Mouse (Mus musculus): ENCODE data around the gene Itpk1. TPM values are rescaled to one million over a fixed set of nuclear protein-coding genes. Genes with fewer than 3 reads are reported as not detected.

Itpk1 gene
- total and polyA plus RNA-seq, 3 experiments, result 7.9 to 11.6 (median 9.5) TPM

DNA sequence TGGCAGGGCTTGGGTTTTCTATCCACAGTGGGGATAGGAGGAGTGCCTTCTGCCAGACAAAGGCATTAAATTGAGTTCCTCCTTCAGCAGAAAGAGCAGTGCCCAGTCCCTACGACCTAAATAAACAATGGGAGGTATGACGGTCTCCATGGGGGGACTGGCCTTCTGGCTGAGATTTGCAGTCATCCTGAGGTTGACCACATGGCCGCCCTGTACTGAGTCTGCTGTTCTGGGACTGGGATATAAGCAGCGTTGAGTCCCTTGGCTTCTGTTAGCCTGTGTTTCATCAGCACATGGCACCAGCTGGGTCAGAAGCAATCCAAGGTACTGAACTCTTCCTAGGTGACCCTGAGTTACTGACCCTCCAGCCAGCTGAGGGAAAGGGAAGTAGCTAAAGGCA lies 88.5 kb downstream of the Itpk1 start:
- no peak for TF ChIP-seq EP300 (IDR thresholded peaks at IDR 0.05; ENCODE audit: insufficient read depth, low read depth, low read length)
- no peak for TF ChIP-seq POLR2A (IDR thresholded peaks at IDR 0.05; ENCODE audit: insufficient read depth, low read depth, low read length)
- no peak for TF ChIP-seq CTCF (IDR thresholded peaks at IDR 0.05)
- peaks cover 2% of the 10 kb centered on the region for H3K4me1 ChIP-seq (ENCODE audit: control insufficient read depth, insufficient read depth, low read length)
- H3K4me3 ChIP-seq, result no peak overlapping the region
- no peak for DNase-seq
- intact Hi-C loops (cut with DNase I), result no loop called here
- no peak overlapping the region for H3K27ac ChIP-seq
- no peaks in the 10 kb centered on the region for H3K36me3 ChIP-seq (ENCODE audit: control insufficient read depth, insufficient read depth, low read length)
- H3K27me3 ChIP-seq (ENCODE audit: control insufficient read depth, insufficient read depth, low read length), result no peaks in the 10 kb centered on the region
- no peaks in the 10 kb centered on the region for H3K79me2 ChIP-seq (replicated peaks; ENCODE audit: control insufficient read depth, insufficient read depth, low read length)
- 64% methylated on average over 4 of the region's 4 CpGs for WGBS
- no peak overlapping the region for H3K9ac ChIP-seq (ENCODE audit: low read depth, low read length)

DNA sequence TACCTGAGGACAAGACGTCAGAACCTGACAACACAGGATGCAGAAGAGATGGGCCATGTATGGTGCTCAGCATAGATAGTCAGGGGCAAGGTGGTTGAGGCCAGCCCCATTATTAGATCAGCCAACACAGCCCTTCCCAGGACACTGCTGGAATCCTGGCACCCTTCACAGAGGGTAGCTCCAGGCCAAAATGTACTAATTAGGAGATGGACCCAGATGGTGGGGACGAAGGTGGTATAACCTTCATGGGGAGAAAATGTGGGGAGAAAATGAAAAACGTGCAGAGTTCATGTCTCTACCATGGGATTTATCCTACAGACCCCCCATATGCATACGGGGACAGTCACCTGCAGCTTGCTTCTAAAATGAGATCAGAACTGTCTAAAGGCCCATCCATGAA lies 91.3 kb downstream of the Itpk1 start:
- Histone ChIP-seq H3K36me3 (ENCODE audit: control insufficient read depth, insufficient read depth, low read length) (no peaks in the 10 kb centered on the region), H3K27ac (no peak overlapping the region), H3K27me3 (ENCODE audit: control insufficient read depth, insufficient read depth, low read length) (no peaks in the 10 kb centered on the region), H3K9ac (ENCODE audit: low read depth, low read length) (no peak overlapping the region), H3K79me2 (replicated peaks; ENCODE audit: control insufficient read depth, insufficient read depth, low read length) (no peaks in the 10 kb centered on the region), H3K4me3 (no peak overlapping the region), H3K4me1 (ENCODE audit: control insufficient read depth, insufficient read depth, low read length) (peaks cover 2% of the 10 kb centered on the region)
- 92% methylated on average over 4 of the region's 4 CpGs for WGBS
- TF ChIP-seq POLR2A (IDR thresholded peaks at IDR 0.05; ENCODE audit: insufficient read depth, low read depth, low read length) (no peak), EP300 (IDR thresholded peaks at IDR 0.05; ENCODE audit: insufficient read depth, low read depth, low read length) (no peak), CTCF (IDR thresholded peaks at IDR 0.05) (no peak)
- no peak for DNase-seq
- intact Hi-C loops (cut with DNase I), result no loop called here

DNA sequence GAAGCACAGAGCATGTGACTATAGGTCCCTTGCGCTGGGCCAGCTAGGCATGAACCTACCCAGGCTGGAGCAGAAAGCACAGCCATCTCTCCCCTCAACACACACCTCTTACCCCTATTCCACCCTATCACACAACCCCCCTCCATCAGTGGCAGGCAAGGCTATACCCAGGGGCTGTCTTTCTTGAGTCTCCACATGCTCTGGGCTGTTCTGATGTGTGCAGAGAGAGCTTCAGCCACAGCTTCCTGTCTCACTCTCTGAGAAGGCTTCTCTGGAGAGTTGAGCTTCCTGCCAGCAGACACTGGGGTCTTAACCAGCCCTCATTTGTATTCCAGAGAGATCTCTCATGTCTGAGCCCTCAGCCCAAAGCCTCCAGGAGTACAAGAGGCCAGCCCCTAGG lies 92.3 kb downstream of the Itpk1 start:
- Histone ChIP-seq H3K27ac (no peak overlapping the region), H3K4me1 (ENCODE audit: control insufficient read depth, insufficient read depth, low read length) (peaks cover 2% of the 10 kb centered on the region), H3K27me3 (ENCODE audit: control insufficient read depth, insufficient read depth, low read length) (no peaks in the 10 kb centered on the region), H3K36me3 (ENCODE audit: control insufficient read depth, insufficient read depth, low read length) (no peaks in the 10 kb centered on the region), H3K79me2 (replicated peaks; ENCODE audit: control insufficient read depth, insufficient read depth, low read length) (no peaks in the 10 kb centered on the region), H3K9ac (ENCODE audit: low read depth, low read length) (no peak overlapping the region), H3K4me3 (no peak overlapping the region)
- intact Hi-C loops (cut with DNase I), result no loop called here
- TF ChIP-seq POLR2A (IDR thresholded peaks at IDR 0.05; ENCODE audit: insufficient read depth, low read depth, low read length), result no peak
- no peak for TF ChIP-seq EP300 (IDR thresholded peaks at IDR 0.05; ENCODE audit: insufficient read depth, low read depth, low read length)
- no peak for TF ChIP-seq CTCF (IDR thresholded peaks at IDR 0.05)
- DNase-seq, result no peak
- WGBS, result 100% methylated on average over 1 of the region's 1 CpGs

DNA sequence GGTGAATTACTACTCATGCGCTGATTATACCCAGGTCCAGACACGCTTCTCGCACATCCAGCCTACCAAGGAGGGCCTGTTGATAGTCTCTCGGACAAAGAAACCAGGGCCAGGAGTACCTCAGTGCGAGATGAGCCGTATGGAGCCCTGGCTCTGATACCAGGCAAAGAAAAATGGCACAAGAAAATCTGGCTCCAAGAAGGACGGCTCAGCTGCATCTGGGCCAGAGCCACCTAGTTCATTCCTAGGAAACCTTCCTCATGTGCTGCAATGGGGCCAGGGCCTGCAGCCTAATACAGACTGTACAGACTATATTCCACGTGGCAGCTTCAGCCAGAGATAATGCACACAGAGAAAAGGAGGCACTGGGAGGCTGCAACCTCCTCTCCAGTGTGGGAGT lies 93.8 kb downstream of the Itpk1 start:
- no peak for DNase-seq
- WGBS, result 90% methylated on average over 8 of the region's 8 CpGs
- no peaks in the 10 kb centered on the region for H3K27me3 ChIP-seq (ENCODE audit: control insufficient read depth, insufficient read depth, low read length)
- intact Hi-C loops (cut with DNase I), result no loop called here
- no peaks in the 10 kb centered on the region for H3K79me2 ChIP-seq (replicated peaks; ENCODE audit: control insufficient read depth, insufficient read depth, low read length)
- no peaks in the 10 kb centered on the region for H3K36me3 ChIP-seq (ENCODE audit: control insufficient read depth, insufficient read depth, low read length)
- H3K27ac ChIP-seq, result no peak overlapping the region
- H3K4me3 ChIP-seq, result no peak overlapping the region
- H3K9ac ChIP-seq (ENCODE audit: low read depth, low read length), result no peak overlapping the region
- no peaks in the 10 kb centered on the region; the same call in 1 of the 2 replicates for H3K4me1 ChIP-seq (ENCODE audit: control insufficient read depth, insufficient read depth, low read length)
- TF ChIP-seq EP300 (IDR thresholded peaks at IDR 0.05; ENCODE audit: insufficient read depth, low read depth, low read length), result no peak
- no peak for TF ChIP-seq CTCF (IDR thresholded peaks at IDR 0.05)
- TF ChIP-seq POLR2A (IDR thresholded peaks at IDR 0.05; ENCODE audit: insufficient read depth, low read depth, low read length), result no peak

DNA sequence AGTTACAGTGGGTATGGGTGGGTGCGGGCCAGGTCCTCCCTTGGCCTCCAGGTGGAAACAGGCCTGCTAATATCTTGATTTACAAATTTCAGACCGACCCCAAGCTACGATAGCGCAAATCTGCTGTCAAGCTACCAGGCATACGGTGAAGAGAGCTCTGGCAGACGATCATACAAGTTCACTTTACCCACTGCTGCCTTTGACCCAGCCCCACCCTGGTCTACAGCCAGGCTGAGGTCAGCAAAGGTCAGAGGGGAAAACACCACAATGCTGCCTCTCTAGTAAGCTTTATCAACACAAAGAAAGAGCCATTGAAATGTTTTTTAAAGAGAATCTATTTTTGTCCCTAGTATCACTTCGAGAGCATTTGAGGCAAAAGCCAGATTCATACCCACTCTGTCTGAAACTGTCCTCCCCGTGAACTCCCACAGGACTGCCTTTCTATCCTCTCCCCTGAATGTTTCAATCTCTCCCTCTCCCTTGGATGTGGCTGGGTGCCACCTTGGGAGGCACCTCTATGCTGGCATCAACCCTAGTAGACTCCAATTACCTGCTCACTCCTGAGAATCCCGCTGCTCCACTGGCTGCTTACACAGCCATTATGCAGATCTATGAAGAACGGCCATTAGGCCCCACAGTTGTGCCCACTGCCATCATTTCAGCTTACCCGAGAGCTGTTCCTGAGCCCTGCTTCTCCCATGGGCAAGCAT lies 96.8 kb downstream of the Itpk1 start:
- DNase-seq, result no peak
- intact Hi-C loops (cut with DNase I), result no loop called here
- WGBS, result 58% methylated on average over 11 of the region's 11 CpGs

DNA sequence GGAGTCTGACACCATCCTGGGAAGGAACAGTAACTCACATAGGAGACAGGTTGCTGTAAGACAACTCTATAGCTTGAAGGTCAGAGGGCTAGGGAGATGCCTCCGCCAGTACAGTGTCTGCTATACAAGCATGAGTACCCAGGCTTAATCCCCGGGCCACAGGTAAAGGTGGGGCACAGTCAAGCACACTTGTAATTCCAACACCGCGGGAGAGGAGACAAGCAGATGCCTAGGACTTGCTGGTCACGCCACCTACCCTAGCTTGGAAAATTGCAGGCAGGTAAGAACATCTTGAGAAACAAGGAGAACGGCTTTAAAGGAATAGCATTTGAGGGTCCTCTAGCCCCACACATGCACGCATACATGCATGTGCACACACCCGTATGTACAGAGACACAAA lies 97.7 kb downstream of the Itpk1 start:
- no peak for DNase-seq
- H3K4me1 ChIP-seq (ENCODE audit: control insufficient read depth, insufficient read depth, low read length), result no peaks in the 10 kb centered on the region; the same call in 1 of the 2 replicates
- no peaks in the 10 kb centered on the region for H3K36me3 ChIP-seq (ENCODE audit: control insufficient read depth, insufficient read depth, low read length)
- no peak overlapping the region for H3K27ac ChIP-seq
- H3K4me3 ChIP-seq, result no peak overlapping the region
- H3K9ac ChIP-seq (ENCODE audit: low read depth, low read length), result no peak overlapping the region
- 92% methylated on average over 8 of the region's 8 CpGs for WGBS
- TF ChIP-seq EP300 (IDR thresholded peaks at IDR 0.05; ENCODE audit: insufficient read depth, low read depth, low read length) (no peak), POLR2A (IDR thresholded peaks at IDR 0.05; ENCODE audit: insufficient read depth, low read depth, low read length) (no peak), CTCF (IDR thresholded peaks at IDR 0.05) (no peak)
- H3K27me3 ChIP-seq (ENCODE audit: control insufficient read depth, insufficient read depth, low read length), result no peaks in the 10 kb centered on the region
- no peaks in the 10 kb centered on the region for H3K79me2 ChIP-seq (replicated peaks; ENCODE audit: control insufficient read depth, insufficient read depth, low read length)
- intact Hi-C loops (cut with DNase I), result no loop called here

More for the DNA sequence above, 96.8 kb downstream of the Itpk1 start:
- H3K36me3 ChIP-seq (ENCODE audit: control insufficient read depth, insufficient read depth, low read length), result no peaks in the 10 kb centered on the region
- H3K27ac ChIP-seq, result no peak overlapping the region
- no peaks in the 10 kb centered on the region for H3K79me2 ChIP-seq (replicated peaks; ENCODE audit: control insufficient read depth, insufficient read depth, low read length)
- no peaks in the 10 kb centered on the region for H3K27me3 ChIP-seq (ENCODE audit: control insufficient read depth, insufficient read depth, low read length)
- no peak overlapping the region for H3K4me3 ChIP-seq
- no peak overlapping the region for H3K9ac ChIP-seq (ENCODE audit: low read depth, low read length)
- H3K4me1 ChIP-seq (ENCODE audit: control insufficient read depth, insufficient read depth, low read length), result no peaks in the 10 kb centered on the region; the same call in 1 of the 2 replicates
- TF ChIP-seq EP300 (IDR thresholded peaks at IDR 0.05; ENCODE audit: insufficient read depth, low read depth, low read length) (no peak), POLR2A (IDR thresholded peaks at IDR 0.05; ENCODE audit: insufficient read depth, low read depth, low read length) (no peak), CTCF (IDR thresholded peaks at IDR 0.05) (no peak)
